Mouse (Mus musculus): ENCODE measurements around the gene Lin7a.

DNA sequence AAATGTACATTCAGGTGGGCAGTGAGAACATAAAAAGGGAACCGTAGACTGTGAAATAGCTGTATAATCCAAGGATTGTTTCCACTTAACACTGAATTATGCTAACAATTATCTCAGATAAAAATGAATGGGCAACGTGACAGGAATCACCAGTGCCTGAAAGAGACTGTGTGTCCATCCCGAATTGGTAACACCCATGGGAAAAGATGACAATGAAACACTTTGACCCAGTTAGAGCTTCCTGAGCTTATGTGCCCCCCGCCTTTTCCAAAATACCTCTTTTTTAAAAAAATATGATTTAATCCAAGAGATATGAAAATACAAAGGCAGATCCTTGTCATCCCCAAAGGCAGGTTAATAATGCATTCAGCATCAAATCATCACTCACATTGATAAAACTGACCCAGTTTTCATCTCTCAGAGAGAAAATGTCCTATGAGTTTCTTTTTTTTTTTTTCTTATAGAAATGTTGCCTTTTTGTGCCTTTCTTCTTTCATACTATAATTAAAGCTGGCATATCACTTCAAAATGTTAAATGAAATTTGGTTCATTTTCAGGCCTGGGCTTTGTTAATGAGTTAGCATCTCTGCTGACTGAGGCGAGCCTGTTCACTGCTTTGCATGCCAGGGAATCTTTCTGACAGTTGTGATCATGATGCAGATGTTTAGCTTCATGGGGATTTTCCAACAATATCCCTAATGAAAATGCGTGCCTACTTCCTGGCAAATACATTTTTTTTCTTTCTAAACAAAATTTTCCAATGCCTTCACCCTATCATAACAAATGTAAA is 80.4 kb downstream of the Lin7a start:
- TF ChIP-seq CTCF (IDR thresholded peaks at IDR 0.05; ENCODE audit: insufficient read depth, low read depth, low read length) = no peak
- no peak for TF ChIP-seq POLR2A (IDR thresholded peaks at IDR 0.05; ENCODE audit: insufficient read depth, low read depth, low read length)

All from olfactory bulb, adult 2 months (tissue).